Comparison of ENCODE assay signal across 8 mouse cellular contexts in the genomic region with DNA sequence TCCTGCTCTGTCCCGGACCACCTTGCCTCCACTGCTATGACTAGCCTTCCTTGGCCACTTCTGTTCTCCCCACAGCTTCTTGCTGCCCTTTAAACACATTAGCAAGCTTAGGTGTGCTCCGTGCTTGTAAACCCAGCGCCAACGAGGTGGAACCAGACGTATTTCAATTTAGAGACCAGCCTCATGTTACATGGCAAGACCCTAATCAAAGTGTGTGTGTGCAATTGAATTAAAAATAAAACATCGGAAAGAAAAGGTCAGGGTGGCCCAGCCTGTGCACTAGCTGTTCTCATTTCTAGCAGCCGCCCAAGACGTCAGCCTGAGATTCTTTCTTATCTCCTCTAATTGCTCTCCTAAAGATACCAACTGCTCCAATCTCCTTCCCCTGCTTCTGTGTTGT. TPM values are rescaled to one million over a fixed set of nuclear protein-coding genes. Genes with fewer than 3 reads are reported as not detected.
DNase-seq lines count a peak whose midpoint lies in the region; ATAC-seq and TF ChIP-seq lines count a peak whose summit lies in the region.

No protein-coding gene starts in this region.

- no peak for TF ChIP-seq CTCF in bone marrow, adult 2 months (IDR thresholded peaks at IDR 0.05; ENCODE audit: control insufficient read depth, insufficient read depth, low read length)

- H3K4me3 ChIP-seq in heart, embryonic 15.5 days, result peak overlapping the region; percentile 88
- H3K4me3 ChIP-seq in bone marrow, adult 2 months (replicated peaks; ENCODE audit: control insufficient read depth, low read depth, low read length), result peak overlapping the region; percentile 2
- H3K4me3 ChIP-seq in hindbrain, embryonic 13.5 days, result peak overlapping the region; percentile 98
- H3K4me3 ChIP-seq in midbrain, embryonic 12.5 days, result peak overlapping the region; percentile 77

- no peaks in the 10 kb centered on the region for H3K27me3 ChIP-seq in heart, embryonic 15.5 days
- no peaks in the 10 kb centered on the region for H3K27me3 ChIP-seq in hindbrain, embryonic 13.5 days
- H3K27me3 ChIP-seq in midbrain, embryonic 12.5 days, result no peaks in the 10 kb centered on the region

- H3K4me2 ChIP-seq in heart, embryonic 15.5 days, result peak overlapping the region; percentile 75
- peak overlapping the region; percentile 69 for H3K4me2 ChIP-seq in hindbrain, embryonic 13.5 days
- H3K4me2 ChIP-seq in midbrain, embryonic 12.5 days (replicated peaks), result peak overlapping the region; percentile 79

- H3K9me3 ChIP-seq in heart, embryonic 15.5 days (replicated peaks), result no peaks in the 10 kb centered on the region
- H3K9me3 ChIP-seq in hindbrain, embryonic 13.5 days, result no peaks in the 10 kb centered on the region
- H3K9me3 ChIP-seq in midbrain, embryonic 12.5 days, result no peaks in the 10 kb centered on the region

- H3K4me1 ChIP-seq in heart, embryonic 15.5 days (replicated peaks), result peaks cover 38% of the 10 kb centered on the region
- peaks cover 5% of the 10 kb centered on the region for H3K4me1 ChIP-seq in bone marrow, adult 2 months (ENCODE audit: control insufficient read depth, insufficient read depth, low read length)
- H3K4me1 ChIP-seq in hindbrain, embryonic 13.5 days (replicated peaks), result peaks cover 75% of the 10 kb centered on the region
- peaks cover 42% of the 10 kb centered on the region for H3K4me1 ChIP-seq in midbrain, embryonic 12.5 days

- no peak for DNase-seq in heart, postnatal 4 days
- DNase-seq in left cerebral cortex, adult 11 months (ENCODE audit: low spot score), result no peak
- no peak for DNase-seq in testis, postnatal 14 days (ENCODE audit: low spot score)
- DNase-seq in spleen, adult 18-20 months, result no peak

- no peak for ATAC-seq in heart, embryonic 15.5 days (replicated peaks; ENCODE audit: insufficient number of reproducible peaks, insufficient read depth, low FRiP score, low read depth)
- ATAC-seq in hindbrain, embryonic 13.5 days (ENCODE audit: low FRiP score), result no peak
- no peak for ATAC-seq in midbrain, embryonic 12.5 days (ENCODE audit: low FRiP score, low read depth)

- H3K36me3 ChIP-seq in heart, embryonic 15.5 days, result no peaks in the 10 kb centered on the region
- peaks cover 8% of the 10 kb centered on the region; the same call in 1 of the 2 replicates for H3K36me3 ChIP-seq in hindbrain, embryonic 13.5 days
- 0 out of 2 replicates have a peak, but pooled peaks cover 6% of the 10 kb centered on the region for H3K36me3 ChIP-seq in midbrain, embryonic 12.5 days

- peak overlapping the region; percentile 95 for H3K27ac ChIP-seq in heart, embryonic 15.5 days
- no peak overlapping the region for H3K27ac ChIP-seq in bone marrow, adult 2 months (ENCODE audit: control insufficient read depth, insufficient read depth, low read depth, low read length, poor library complexity)
- peak overlapping the region; percentile 96 for H3K27ac ChIP-seq in hindbrain, embryonic 13.5 days
- H3K27ac ChIP-seq in midbrain, embryonic 12.5 days (replicated peaks), result peak overlapping the region; percentile 95; the same call in 1 of the 2 replicates

- WGBS in heart, embryonic 15.5 days, result 29% methylated on average over 8 of the region's 8 CpGs
- WGBS in bone marrow, adult 2 months, result 31% methylated on average over 8 of the region's 8 CpGs
- 47% methylated on average over 8 of the region's 8 CpGs for WGBS in hindbrain, embryonic 13.5 days
- WGBS in midbrain, embryonic 12.5 days, result 48% methylated on average over 8 of the region's 8 CpGs

- no peak for TF ChIP-seq POLR2A in bone marrow, adult 2 months (IDR thresholded peaks at IDR 0.05; ENCODE audit: borderline replicate concordance, control insufficient read depth, low read depth, low read length)

- H3K9ac ChIP-seq in heart, embryonic 15.5 days, result peak overlapping the region; percentile 81
- peak overlapping the region; percentile 98 for H3K9ac ChIP-seq in hindbrain, embryonic 13.5 days
- H3K9ac ChIP-seq in midbrain, embryonic 12.5 days (replicated peaks), result peak overlapping the region; percentile 95

RNA-seq across cellular contexts. Expression of a gene that starts 0.8 kb away (rescaled TPM):
- polyA plus RNA-seq in heart, embryonic 15.5 days (2015; fragmentation: Nextera tagmentation; extraction: Ambion mirVana), result 28.4 and 30.2 TPM in 2 replicates
- total RNA-seq in heart, postnatal 4 days (2021), result 10 to 100 TPM; 55.6 to 59.7 TPM
- 21.7 and 47.0 TPM in 2 replicates for polyA plus RNA-seq in bone marrow, adult 2 months (2011; ENCODE audit: insufficient read depth, insufficient read length, low replicate concordance, missing spikeins)
- polyA plus RNA-seq in hindbrain, embryonic 13.5 days (2015; fragmentation: Nextera tagmentation; extraction: Ambion mirVana), result 76.0 and 82.5 TPM in 2 replicates
- polyA plus RNA-seq in midbrain, embryonic 12.5 days (2016; fragmentation: Nextera tagmentation; extraction: Ambion mirVana), result 69.4 and 74.9 TPM in 2 replicates

RNA-seq across cellular contexts. Expression of a gene that starts 1.0 kb away (rescaled TPM):
- polyA plus RNA-seq in heart, embryonic 15.5 days (2015; fragmentation: Nextera tagmentation; extraction: Ambion mirVana), result 11.9 and 15.2 TPM in 2 replicates
- 10 to 100 TPM; 12.5 to 14.4 TPM for total RNA-seq in heart, postnatal 4 days (2021)
- 14.6 and 53.5 TPM in 2 replicates for polyA plus RNA-seq in bone marrow, adult 2 months (2011; ENCODE audit: insufficient read depth, insufficient read length, low replicate concordance, missing spikeins)
- 29.1 and 30.8 TPM in 2 replicates for polyA plus RNA-seq in hindbrain, embryonic 13.5 days (2015; fragmentation: Nextera tagmentation; extraction: Ambion mirVana)
- 14.4 and 14.9 TPM in 2 replicates for polyA plus RNA-seq in midbrain, embryonic 12.5 days (2016; fragmentation: Nextera tagmentation; extraction: Ambion mirVana)

Comparison
In these comparisons a context has a peak if more than half of its experiments do, and no peak if none do; other contexts are left out.
1. H3K4me3 ChIP-seq: peak in every context shown above with its lines; median percentile 98 in hindbrain, embryonic 13.5 days; 88 in heart, embryonic 15.5 days; 77 in midbrain, embryonic 12.5 days; 2 in bone marrow, adult 2 months.